Mouse (Mus musculus): ENCODE data around the gene Ap5b1. TPM values are rescaled to one million over a fixed set of nuclear protein-coding genes. Genes with fewer than 3 reads are reported as not detected.

Gene Ap5b1
- polyA plus RNA-seq, 1 experiment from 2014 or later: 2.0 TPM

DNA sequence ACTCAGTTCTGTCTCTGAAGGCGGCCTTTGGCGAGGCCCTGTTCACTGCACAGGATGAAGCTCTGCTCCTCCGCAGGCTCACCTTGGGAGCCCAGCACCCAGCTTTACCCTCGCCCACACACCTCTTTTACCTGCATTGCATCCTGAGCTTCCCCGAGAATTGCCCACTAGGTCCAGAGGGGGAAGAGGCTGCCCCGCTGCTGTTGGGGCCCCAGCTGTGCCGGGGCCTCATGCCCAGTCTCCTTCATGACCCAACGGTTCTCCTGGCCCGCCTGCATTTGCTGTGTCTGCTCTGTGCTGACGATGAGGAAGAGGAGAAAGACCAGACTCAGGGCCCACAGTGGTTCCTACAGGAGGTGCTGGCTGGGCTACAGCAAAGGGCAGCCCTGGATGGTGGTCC lies 1.7 kb downstream of the Ap5b1 start:
- ATAC-seq: no peak
- H3K9ac ChIP-seq (replicated peaks): no peak overlapping the region
- H3K4me3 ChIP-seq (replicated peaks): no peak overlapping the region
- H3K4me2 ChIP-seq (replicated peaks): no peak overlapping the region
- H3K27me3 ChIP-seq: peaks cover 28% of the 10 kb centered on the region
- H3K36me3 ChIP-seq: peaks cover 14% of the 10 kb centered on the region
- no peaks in the 10 kb centered on the region for H3K9me3 ChIP-seq
- 95% methylated on average over 10 of the region's 10 CpGs for WGBS
- H3K4me1 ChIP-seq (replicated peaks): peaks cover 21% of the 10 kb centered on the region
- H3K27ac ChIP-seq: no peak overlapping the region

DNA sequence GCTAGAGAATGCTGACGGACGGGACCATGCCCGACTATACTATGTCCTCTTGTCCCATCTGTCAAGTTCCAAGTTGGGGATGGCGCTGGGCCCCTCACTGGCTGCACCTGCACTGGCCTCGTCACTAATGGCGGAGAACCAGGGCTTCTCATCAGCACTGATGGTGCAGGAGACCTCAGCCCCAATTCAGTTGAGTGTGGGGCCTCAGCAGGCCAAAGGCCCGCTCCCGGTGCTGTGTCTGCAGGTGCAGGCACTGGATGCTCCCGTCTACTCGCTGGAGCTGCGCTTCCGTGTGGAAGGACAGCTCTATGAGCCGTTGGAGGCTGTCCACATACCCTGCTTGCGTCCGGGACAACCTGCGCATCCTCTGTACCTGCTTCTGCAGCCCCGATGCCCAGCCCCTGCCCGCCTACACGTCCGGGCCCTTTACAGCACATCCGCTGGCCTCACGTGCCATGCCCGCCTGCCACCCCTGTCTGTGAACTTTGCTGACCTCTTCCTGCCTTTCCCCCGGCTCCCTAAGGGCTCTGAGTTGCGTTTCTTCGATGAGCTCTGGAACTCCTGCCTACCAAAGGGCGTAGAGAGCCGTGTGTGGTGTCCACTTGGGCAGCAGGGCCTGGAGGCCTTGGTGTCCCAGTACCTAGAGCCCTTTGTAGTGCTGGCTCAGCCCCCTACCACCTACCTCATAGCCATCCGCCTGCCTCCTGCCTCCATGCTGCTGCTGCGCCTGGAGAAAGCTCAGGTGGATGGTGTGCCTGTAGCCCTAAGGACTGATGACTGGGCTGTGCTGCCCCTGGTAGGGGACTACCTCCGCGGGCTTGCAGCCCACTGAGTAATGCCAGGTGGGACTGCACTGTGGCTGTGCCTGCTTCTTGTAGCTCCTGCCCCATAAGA lies 2.8 kb downstream of the Ap5b1 start:
- Histone ChIP-seq H3K4me3 (replicated peaks) (no peak overlapping the region), H3K9ac (replicated peaks) (0 out of 2 replicates have a peak overlapping the region, but pooled peaks have one; percentile 44), H3K27me3 (peaks cover 19% of the 10 kb centered on the region), H3K36me3 (peaks cover 14% of the 10 kb centered on the region), H3K27ac (no peak overlapping the region), H3K4me1 (replicated peaks) (peaks cover 21% of the 10 kb centered on the region), H3K4me2 (replicated peaks) (no peak overlapping the region), H3K9me3 (no peaks in the 10 kb centered on the region)
- 92% methylated on average over 32 of the region's 32 CpGs for WGBS
- ATAC-seq: no peak

DNA sequence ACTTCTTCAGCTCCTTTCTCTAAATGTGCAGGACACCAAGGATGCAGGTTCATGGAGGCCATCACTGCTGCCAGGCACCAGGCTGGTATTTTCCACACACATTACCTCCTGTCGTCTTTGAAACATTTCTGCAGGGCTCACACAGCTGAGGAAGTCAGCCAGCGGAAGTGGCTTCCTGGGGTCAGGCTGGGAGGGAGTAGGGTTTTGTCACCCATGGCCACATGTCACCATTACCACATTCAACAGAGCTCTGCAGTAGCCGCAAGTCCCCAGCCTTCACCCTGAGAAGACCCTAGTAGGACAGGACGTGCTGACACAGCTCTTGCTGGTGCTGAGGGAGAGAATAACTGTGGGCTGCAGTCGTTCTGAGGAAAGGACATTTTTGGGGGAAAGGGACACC lies 4.0 kb downstream of the Ap5b1 start:
- ATAC-seq: no peak
- Histone ChIP-seq H3K4me1 (replicated peaks) (peaks cover 17% of the 10 kb centered on the region), H3K4me2 (replicated peaks) (no peak overlapping the region), H3K27me3 (peaks cover 7% of the 10 kb centered on the region; the same call in 1 of the 2 replicates), H3K36me3 (peaks cover 14% of the 10 kb centered on the region), H3K9me3 (no peaks in the 10 kb centered on the region), H3K4me3 (replicated peaks) (no peak overlapping the region), H3K9ac (replicated peaks) (no peak overlapping the region), H3K27ac (no peak overlapping the region)
- 83% methylated on average over 5 of the region's 5 CpGs for WGBS

DNA sequence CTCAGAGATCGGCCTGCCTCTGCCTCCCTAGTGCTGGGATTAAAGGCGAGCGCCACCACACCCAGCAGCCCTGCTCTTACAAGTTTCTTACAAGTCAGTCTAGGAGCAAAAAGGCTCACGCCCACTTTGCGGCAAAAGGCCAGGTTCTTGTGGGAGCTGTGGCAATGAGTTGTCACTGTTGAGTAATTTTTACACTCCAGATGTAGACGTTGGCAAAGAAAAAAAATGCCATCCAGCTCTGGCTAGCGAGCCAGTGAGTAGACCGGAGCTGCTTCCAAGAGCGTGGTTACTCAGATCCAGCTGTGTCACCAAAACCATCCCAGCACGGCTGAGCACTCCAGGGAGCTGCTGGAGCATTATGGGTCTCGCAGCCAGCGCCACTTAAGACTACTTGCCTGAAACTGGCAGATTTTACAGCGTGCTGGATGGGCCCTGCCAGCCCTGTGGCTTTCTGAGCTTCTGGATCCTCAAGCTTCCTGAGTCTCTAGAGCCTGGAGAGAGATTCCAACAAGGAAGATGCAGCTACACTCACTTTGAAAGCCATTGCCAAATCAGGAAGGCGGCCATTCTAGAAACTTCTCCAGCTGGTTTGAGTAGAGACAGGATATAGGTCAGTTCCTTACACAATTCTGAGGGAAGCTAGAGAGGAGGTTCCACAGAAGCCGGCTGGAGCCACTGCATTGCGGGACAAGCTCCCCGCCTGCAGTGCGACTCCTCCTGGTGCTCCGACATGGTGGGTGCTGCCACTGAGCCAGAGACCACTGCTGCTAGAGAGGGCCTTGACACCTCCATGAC lies 4.7 kb downstream of the Ap5b1 start:
- Histone ChIP-seq H3K36me3 (peaks cover 14% of the 10 kb centered on the region), H3K4me1 (replicated peaks) (peaks cover 11% of the 10 kb centered on the region), H3K9me3 (no peaks in the 10 kb centered on the region), H3K4me3 (replicated peaks) (no peak overlapping the region), H3K4me2 (replicated peaks) (no peak overlapping the region), H3K27ac (no peak overlapping the region), H3K9ac (replicated peaks) (no peak overlapping the region), H3K27me3 (0 out of 2 replicates have a peak, but pooled peaks cover 6% of the 10 kb centered on the region)
- ATAC-seq: no peak
- 82% methylated on average over 19 of the region's 19 CpGs for WGBS

DNA sequence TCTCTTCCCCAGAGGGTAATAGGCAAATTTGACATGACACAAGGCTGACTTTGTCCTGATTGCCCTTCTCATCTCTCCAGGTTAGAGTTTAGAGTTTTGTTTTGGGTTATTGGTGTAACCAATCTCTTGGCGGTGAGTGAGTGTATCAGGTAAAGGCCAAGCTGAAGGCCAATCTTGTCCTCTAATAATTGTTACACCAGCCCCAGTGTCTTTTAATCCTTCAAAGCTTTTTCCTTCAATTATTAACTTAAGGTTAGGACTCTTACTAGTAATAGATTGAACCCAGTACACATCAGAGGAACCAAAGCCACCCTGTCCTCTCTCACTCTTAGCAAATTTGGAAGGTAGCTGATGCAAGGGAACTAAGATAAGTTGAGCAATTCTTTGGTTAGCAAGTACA lies 7.5 kb downstream of the Ap5b1 start:
- no peak overlapping the region for H3K4me3 ChIP-seq (replicated peaks)
- H3K27me3 ChIP-seq: no peaks in the 10 kb centered on the region
- peaks cover 10% of the 10 kb centered on the region for H3K36me3 ChIP-seq
- no peak overlapping the region for H3K9ac ChIP-seq (replicated peaks)
- no peak overlapping the region for H3K27ac ChIP-seq
- no peaks in the 10 kb centered on the region for H3K9me3 ChIP-seq
- 92% methylated on average over 1 of the region's 1 CpGs for WGBS
- no peak for ATAC-seq
- H3K4me2 ChIP-seq (replicated peaks): no peak overlapping the region
- no peaks in the 10 kb centered on the region for H3K4me1 ChIP-seq (replicated peaks)

DNA sequence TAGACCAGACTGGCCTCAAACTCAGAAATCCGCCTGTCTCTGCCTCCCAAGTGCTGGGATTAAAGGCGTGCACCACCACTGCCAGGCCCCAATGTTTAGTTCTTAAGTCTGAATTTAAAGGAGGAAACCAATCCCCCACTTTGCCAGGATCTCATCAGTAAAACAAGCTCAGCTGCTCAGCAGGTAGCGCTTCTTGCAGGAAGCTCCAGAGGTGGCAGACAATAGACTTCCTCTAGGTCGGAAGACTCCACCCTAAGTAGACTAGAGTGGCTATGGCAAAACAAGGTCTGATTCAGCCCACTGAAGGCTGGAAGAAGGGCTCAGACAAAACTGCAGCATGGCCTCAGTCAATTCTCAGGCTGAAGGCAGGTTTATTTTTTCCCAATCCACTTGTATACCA lies 12.1 kb downstream of the Ap5b1 start:
- H3K27me3 ChIP-seq: no peaks in the 10 kb centered on the region
- H3K9me3 ChIP-seq: no peaks in the 10 kb centered on the region
- no peak for ATAC-seq
- H3K36me3 ChIP-seq: no peaks in the 10 kb centered on the region
- no peaks in the 10 kb centered on the region for H3K4me1 ChIP-seq (replicated peaks)
- WGBS: 78% methylated on average over 4 of the region's 4 CpGs
- no peak overlapping the region for H3K4me2 ChIP-seq (replicated peaks)
- no peak overlapping the region for H3K4me3 ChIP-seq (replicated peaks)
- H3K9ac ChIP-seq (replicated peaks): no peak overlapping the region
- H3K27ac ChIP-seq: no peak overlapping the region

DNA sequence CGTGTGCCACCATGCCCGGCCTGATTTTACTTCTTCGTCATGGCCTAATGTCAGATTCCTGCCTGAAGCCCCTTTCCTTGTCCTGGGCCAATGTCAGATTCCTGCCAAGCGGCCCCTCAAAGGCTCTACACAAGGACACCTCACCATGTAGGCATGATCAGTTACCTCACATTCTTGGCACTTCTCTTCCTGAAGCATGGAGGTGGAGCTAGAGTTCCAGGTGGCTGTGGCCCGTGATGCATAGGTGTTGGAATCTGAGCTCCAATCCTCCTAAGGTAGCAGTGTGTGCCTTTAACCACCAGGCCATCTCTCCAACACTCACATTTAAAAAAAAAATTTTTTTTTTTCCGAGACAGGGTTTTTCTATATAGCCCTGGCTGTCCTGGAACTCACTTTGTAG lies 13.0 kb downstream of the Ap5b1 start:
- Histone ChIP-seq H3K27me3 (no peaks in the 10 kb centered on the region), H3K9me3 (no peaks in the 10 kb centered on the region), H3K4me1 (replicated peaks) (no peaks in the 10 kb centered on the region), H3K9ac (replicated peaks) (no peak overlapping the region), H3K27ac (no peak overlapping the region), H3K4me3 (replicated peaks) (no peak overlapping the region), H3K36me3 (no peaks in the 10 kb centered on the region), H3K4me2 (replicated peaks) (no peak overlapping the region)
- WGBS: 85% methylated on average over 6 of the region's 6 CpGs
- no peak for ATAC-seq

DNA sequence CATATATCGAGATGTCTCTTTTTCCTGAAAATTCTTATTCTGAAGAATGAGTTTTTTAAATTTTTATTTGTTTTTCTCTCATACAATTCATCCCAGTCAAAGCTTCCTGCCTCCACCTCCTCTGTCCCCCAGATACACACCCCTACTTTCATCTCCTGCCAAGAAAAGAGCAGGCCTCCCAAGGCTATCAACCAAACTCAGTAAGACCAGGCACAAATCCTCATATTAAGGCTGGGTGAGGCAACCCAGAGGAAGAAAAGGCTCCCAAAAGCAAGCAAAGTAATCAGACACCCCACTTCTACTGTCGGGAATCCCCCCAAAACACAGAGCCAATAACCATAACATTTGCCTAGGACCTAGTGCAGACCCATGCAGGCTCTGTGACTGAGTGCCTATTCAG lies 14.2 kb downstream of the Ap5b1 start:
- no peak for ATAC-seq
- H3K4me1 ChIP-seq (replicated peaks): no peaks in the 10 kb centered on the region
- H3K9me3 ChIP-seq: no peaks in the 10 kb centered on the region
- no peak overlapping the region for H3K4me3 ChIP-seq (replicated peaks)
- H3K4me2 ChIP-seq (replicated peaks): no peak overlapping the region
- H3K9ac ChIP-seq (replicated peaks): no peak overlapping the region
- WGBS: 73% methylated on average over 2 of the region's 2 CpGs
- H3K27ac ChIP-seq: no peak overlapping the region
- no peaks in the 10 kb centered on the region for H3K36me3 ChIP-seq
- no peaks in the 10 kb centered on the region for H3K27me3 ChIP-seq

DNA sequence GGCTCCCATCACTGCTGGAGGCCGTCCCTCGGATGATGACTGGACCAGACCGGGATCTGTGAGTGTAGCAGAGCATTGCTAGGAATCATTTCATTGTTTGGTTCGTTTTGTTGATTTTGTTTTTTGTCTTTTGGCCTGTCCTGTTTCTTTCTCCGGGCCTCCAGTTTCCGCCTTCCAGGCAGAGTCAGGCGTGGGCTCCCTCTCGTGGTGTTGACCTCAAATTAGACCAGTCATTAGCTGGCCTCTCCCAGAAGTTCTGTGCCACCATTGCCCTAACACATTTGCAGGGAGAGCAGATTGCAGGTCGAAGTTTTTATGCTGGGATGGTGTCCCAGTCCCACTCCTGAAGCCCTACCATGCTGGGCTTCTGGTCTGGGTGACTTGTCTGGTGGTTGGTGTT lies 21.3 kb downstream of the Ap5b1 start:
- Histone ChIP-seq H3K4me3 (replicated peaks) (no peak overlapping the region), H3K27me3 (no peaks in the 10 kb centered on the region), H3K36me3 (no peaks in the 10 kb centered on the region), H3K9me3 (no peaks in the 10 kb centered on the region), H3K27ac (no peak overlapping the region), H3K4me2 (replicated peaks) (no peak overlapping the region), H3K4me1 (replicated peaks) (no peaks in the 10 kb centered on the region), H3K9ac (replicated peaks) (no peak overlapping the region)
- no peak for ATAC-seq
- WGBS: 76% methylated on average over 9 of the region's 9 CpGs

DNA sequence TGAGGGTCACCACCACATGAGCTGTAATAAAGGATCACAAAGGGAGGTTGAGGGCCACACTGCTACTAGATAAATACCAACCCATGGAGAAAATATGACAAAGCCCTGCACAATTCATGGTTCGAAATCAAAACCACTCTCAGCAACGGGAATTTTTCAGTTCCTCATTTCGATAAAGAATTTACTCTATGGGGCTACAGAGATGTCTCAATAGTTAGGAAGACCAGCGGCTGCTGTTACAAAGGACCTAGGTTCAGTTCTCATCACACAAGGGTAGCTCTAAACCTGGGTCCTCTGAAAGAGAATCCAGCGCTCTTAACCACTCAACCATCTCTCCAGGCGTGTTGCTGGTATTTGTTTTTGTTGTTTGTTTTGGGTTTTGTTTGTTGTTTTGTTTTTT lies 24.1 kb downstream of the Ap5b1 start:
- ATAC-seq: no peak
- no peak overlapping the region for H3K27ac ChIP-seq
- H3K36me3 ChIP-seq: no peaks in the 10 kb centered on the region
- H3K4me1 ChIP-seq (replicated peaks): no peaks in the 10 kb centered on the region
- WGBS: 92% methylated on average over 6 of the region's 6 CpGs
- H3K9me3 ChIP-seq: no peaks in the 10 kb centered on the region
- H3K4me2 ChIP-seq (replicated peaks): no peak overlapping the region
- H3K4me3 ChIP-seq (replicated peaks): no peak overlapping the region
- H3K27me3 ChIP-seq: no peaks in the 10 kb centered on the region
- no peak overlapping the region for H3K9ac ChIP-seq (replicated peaks)

DNA sequence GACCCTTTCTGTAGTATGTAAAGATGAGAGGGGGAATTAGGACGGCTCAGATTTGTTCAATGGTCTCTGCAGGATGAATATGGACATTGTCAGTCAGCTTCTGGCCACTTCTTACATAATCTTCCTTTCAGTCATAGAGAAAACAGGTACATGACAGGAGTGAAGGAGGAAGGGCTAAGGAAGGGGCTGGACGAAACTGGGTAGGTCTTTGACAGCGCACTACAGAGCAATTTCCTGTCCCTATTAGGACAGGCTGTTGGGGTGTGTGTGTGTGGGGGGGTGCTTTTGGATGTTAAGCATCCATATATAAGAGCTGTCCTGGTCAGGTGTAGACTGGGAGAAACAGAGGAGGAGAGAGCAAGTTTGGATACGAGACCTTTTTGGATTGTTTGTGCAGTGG lies 31.4 kb downstream of the Ap5b1 start:
- no peak overlapping the region for H3K4me2 ChIP-seq (replicated peaks)
- WGBS: 83% methylated on average over 4 of the region's 4 CpGs
- H3K4me3 ChIP-seq (replicated peaks): no peak overlapping the region
- no peak overlapping the region for H3K27ac ChIP-seq
- H3K36me3 ChIP-seq: peaks cover 13% of the 10 kb centered on the region
- no peak overlapping the region for H3K9ac ChIP-seq (replicated peaks)
- ATAC-seq: no peak
- no peaks in the 10 kb centered on the region for H3K9me3 ChIP-seq
- H3K27me3 ChIP-seq: no peaks in the 10 kb centered on the region
- peaks cover 25% of the 10 kb centered on the region for H3K4me1 ChIP-seq (replicated peaks)

DNA sequence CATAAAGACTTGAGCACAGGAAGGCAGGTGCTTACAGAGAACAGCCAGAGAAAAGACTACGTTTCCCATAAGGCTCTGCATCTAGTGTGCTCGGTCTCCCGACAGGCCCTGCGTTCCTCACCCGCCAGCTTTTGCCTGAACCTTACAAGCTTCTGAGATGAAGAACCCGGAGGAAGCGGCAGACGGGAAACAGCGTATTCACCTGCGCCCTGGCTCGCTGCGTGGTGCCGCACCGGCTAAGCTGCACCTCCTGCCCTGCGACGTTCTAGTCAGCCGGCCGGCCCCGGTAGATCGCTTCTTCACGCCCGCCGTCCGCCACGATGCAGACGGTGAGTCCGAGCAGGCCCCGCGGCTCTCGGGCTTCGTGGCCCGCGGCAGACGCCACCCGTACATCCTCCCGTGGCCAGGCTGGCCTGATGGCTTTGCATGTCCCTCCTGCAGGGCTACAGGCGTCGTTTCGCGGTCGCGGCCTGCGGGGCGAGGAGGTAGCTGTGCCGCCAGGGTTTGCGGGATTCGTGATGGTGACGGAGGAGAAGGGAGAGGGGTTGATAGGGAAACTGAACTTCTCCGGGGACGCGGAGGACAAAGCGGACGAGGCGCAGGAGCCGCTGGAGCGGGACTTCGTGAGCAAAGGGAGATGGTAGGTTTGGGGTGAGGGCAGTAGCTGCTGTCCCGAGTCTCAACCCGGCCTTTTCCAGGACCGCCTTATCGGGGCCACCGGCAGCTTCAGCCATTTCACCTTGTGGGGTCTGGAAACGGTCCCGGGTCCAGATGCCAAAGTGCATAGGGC lies 34.1 kb downstream of the Ap5b1 start, which contains the start of gene Rnaseh2c:
TSS of gene Rnaseh2c (plus strand) at position 122 of the 790 bp plus-strand sequence.
- Histone ChIP-seq H3K4me3 (replicated peaks) (peak within 1 kb of the TSS; percentile 83), H3K9me3 (no peaks in the 10 kb centered on the region), H3K4me1 (replicated peaks) (peaks cover 25% of the 10 kb centered on the region), H3K9ac (replicated peaks) (peak within 1 kb of the TSS; percentile 94), H3K4me2 (replicated peaks) (peak within 1 kb of the TSS; percentile 92), H3K36me3 (peaks cover 40% of the 10 kb centered on the region), H3K27ac (peak within 1 kb of the TSS; percentile 79), H3K27me3 (no peaks in the 10 kb centered on the region)
- ATAC-seq: peak; percentile 94
- under 1% methylated on average over 64 of the region's 64 CpGs for WGBS
